Mouse (Mus musculus): Measurements from ENCODE around the gene Gpr3.
A peak's percentile ranks its signal among the peaks of the same experiment; 100 is the strongest.

The Gpr3 gene

GRCm38 (mm10) chr4:133198337-133199180, 13.8 kb downstream of the Gpr3 start:
- no peak for DNase-seq (ENCODE audit: low read depth, low spot score)

- DNase-seq (ENCODE audit: low read depth, low spot score): no peak
Measured at GRCm38 (mm10) chr4:133197801-133198286, 14.5 kb downstream of the Gpr3 start.

GRCm38 (mm10) chr4:133197355-133197754, 15.0 kb downstream of the Gpr3 start:
- no peak for DNase-seq (ENCODE audit: low read depth, low spot score)

GRCm38 (mm10) chr4:133196852-133197251, 15.5 kb downstream of the Gpr3 start:
- no peak for DNase-seq (ENCODE audit: low read depth, low spot score)

- DNase-seq (ENCODE audit: low read depth, low spot score): no peak
Measured at GRCm38 (mm10) chr4:133196136-133196535, 16.2 kb downstream of the Gpr3 start.

GRCm38 (mm10) chr4:133195014-133195413, 17.3 kb downstream of the Gpr3 start:
- DNase-seq (ENCODE audit: low read depth, low spot score): no peak

GRCm38 (mm10) chr4:133194482-133194881, 17.9 kb downstream of the Gpr3 start:
- DNase-seq (ENCODE audit: low read depth, low spot score): no peak

GRCm38 (mm10) chr4:133189396-133189795, 22.9 kb downstream of the Gpr3 start:
- DNase-seq (ENCODE audit: low read depth, low spot score): no peak

GRCm38 (mm10) chr4:133186856-133187255, 25.5 kb downstream of the Gpr3 start:
- no peak for DNase-seq (ENCODE audit: low read depth, low spot score)

- no peak for DNase-seq (ENCODE audit: low read depth, low spot score)
Measured at GRCm38 (mm10) chr4:133185893-133186292, 26.4 kb downstream of the Gpr3 start.

- DNase-seq (ENCODE audit: low read depth, low spot score): no peak
Measured at GRCm38 (mm10) chr4:133184898-133185665, 27.3 kb downstream of the Gpr3 start.

GRCm38 (mm10) chr4:133184031-133184897, 28.1 kb downstream of the Gpr3 start:
- DNase-seq (ENCODE audit: low read depth, low spot score): no peak

GRCm38 (mm10) chr4:133182439-133183033, 29.8 kb downstream of the Gpr3 start:
- no peak for DNase-seq (ENCODE audit: low read depth, low spot score)

GRCm38 (mm10) chr4:133179258-133179657, 33.1 kb downstream of the Gpr3 start:
- DNase-seq (ENCODE audit: low read depth, low spot score): no peak

- DNase-seq (ENCODE audit: low read depth, low spot score): no peak
Measured at GRCm38 (mm10) chr4:133178305-133178704, 34.0 kb downstream of the Gpr3 start.

- DNase-seq (ENCODE audit: low read depth, low spot score): peak; percentile 61
Measured at GRCm38 (mm10) chr4:133176761-133177403, 35.5 kb downstream of the Gpr3 start.

- no peak for DNase-seq (ENCODE audit: low read depth, low spot score)
Measured at GRCm38 (mm10) chr4:133175998-133176760, 36.2 kb downstream of the Gpr3 start.

GRCm38 (mm10) chr4:133175274-133175673, 37.1 kb downstream of the Gpr3 start:
- DNase-seq (ENCODE audit: low read depth, low spot score): no peak

- no peak for DNase-seq (ENCODE audit: low read depth, low spot score)
Measured at GRCm38 (mm10) chr4:133174361-133174760, 38.0 kb downstream of the Gpr3 start.

- no peak for DNase-seq (ENCODE audit: low read depth, low spot score)
Measured at GRCm38 (mm10) chr4:133172451-133172850, 39.9 kb downstream of the Gpr3 start.

Data from telencephalon, adult 2 months (tissue).